Mouse (Mus musculus) cerebellum, adult 11 months (tissue): ENCODE data around the gene Obsl1.

ENCODE experiments used
- DNase-seq: peaks from one replicate; pipeline ENCODE4 v3.0.0; 2022

Gene Obsl1

GRCm38 (mm10) chr1:75480735-75481134 is 25.5 kb downstream of the Obsl1 start:
- no peak for DNase-seq

- DNase-seq: no peak
These were observed 26.2 kb downstream of the Obsl1 start for GRCm38 (mm10) chr1:75480036-75480435.

GRCm38 (mm10) chr1:75479635-75479989 is 26.6 kb downstream of the Obsl1 start:
- DNase-seq: no peak

- peak; percentile 98 for DNase-seq
These were observed 27.2 kb downstream of the Obsl1 start, which contains the start of the genes Chpf and Tmem198 for GRCm38 (mm10) chr1:75478916-75479634. TSS of gene Chpf (minus strand) at chr1:75479307. TSS of gene Tmem198 (plus strand) at chr1:75479532.

GRCm38 (mm10) chr1:75478497-75478896 is 27.8 kb downstream of the Obsl1 start:
- DNase-seq: no peak

- DNase-seq: no peak
These were observed 28.3 kb downstream of the Obsl1 start for GRCm38 (mm10) chr1:75477966-75478290.

GRCm38 (mm10) chr1:75477264-75477965 is 28.8 kb downstream of the Obsl1 start:
- peak; percentile 92 for DNase-seq

- DNase-seq: no peak
These were observed 29.8 kb downstream of the Obsl1 start for GRCm38 (mm10) chr1:75476441-75476840.

GRCm38 (mm10) chr1:75469287-75469825 is 36.9 kb downstream of the Obsl1 start:
- DNase-seq: no peak

GRCm38 (mm10) chr1:75467215-75467927 is 38.9 kb downstream of the Obsl1 start:
- peak; percentile 83 for DNase-seq

GRCm38 (mm10) chr1:75463652-75464204 is 42.5 kb downstream of the Obsl1 start:
- DNase-seq: no peak

- DNase-seq: no peak
These were observed 43.6 kb downstream of the Obsl1 start for GRCm38 (mm10) chr1:75462636-75463035.

- no peak for DNase-seq
These were observed 46.0 kb downstream of the Obsl1 start for GRCm38 (mm10) chr1:75460297-75460696.

GRCm38 (mm10) chr1:75458789-75459684 is 47.2 kb downstream of the Obsl1 start:
- no peak for DNase-seq

- DNase-seq: no peak
These were observed 48.0 kb downstream of the Obsl1 start for GRCm38 (mm10) chr1:75458025-75458788.

GRCm38 (mm10) chr1:75457710-75458024 is 48.6 kb downstream of the Obsl1 start:
- DNase-seq: no peak

- no peak for DNase-seq
These were observed 49.3 kb downstream of the Obsl1 start for GRCm38 (mm10) chr1:75456746-75457564.

- DNase-seq: no peak
These were observed 50.3 kb downstream of the Obsl1 start for GRCm38 (mm10) chr1:75455948-75456347.

GRCm38 (mm10) chr1:75455433-75455832 is 50.8 kb downstream of the Obsl1 start:
- DNase-seq: no peak

GRCm38 (mm10) chr1:75451900-75452299 is 54.4 kb downstream of the Obsl1 start:
- no peak for DNase-seq
